Mouse (Mus musculus) layer of hippocampus, adult 6 months (tissue): ENCODE measurements around the gene Hyal1. TPM values are rescaled to one million over a fixed set of nuclear protein-coding genes. Genes with fewer than 3 reads are reported as not detected.

Source experiments
- long read RNA-seq, 2 experiments: library from polyadenylated mRNA; unstranded; transcript quantifications; one replicate each; pipeline ENCODE4 v2.0.0; 2019 to 2020
- polyA plus RNA-seq: library from polyadenylated mRNA; unstranded; fragments of <200 nt; fragmentation: Nextera tagmentation; gene quantifications from 2 replicates; pipeline ENCODE4 v1.2.3, GENCODE M21; 2021

Hyal1 gene
- polyA plus RNA-seq: 3.7 and 4.0 TPM in 2 replicates
- long read RNA-seq, experiment 1, transcript Hyal1-201 (4 exons, 3,014 nt): major isoform, 8 of 10 reads
- long read RNA-seq, experiment 1, partial matches to known transcripts: 0 of 10 reads
- long read RNA-seq, experiment 1, other reads (novel, unspliced or antisense): 0 of 10 reads
- long read RNA-seq, experiment 2, transcript Hyal1-201 (4 exons, 3,014 nt): major isoform, 27 of 32 reads
- long read RNA-seq, experiment 2, partial matches to known transcripts: 1 of 32 reads
- long read RNA-seq, experiment 2, other reads (novel, unspliced or antisense): 2 of 32 reads

DNA sequence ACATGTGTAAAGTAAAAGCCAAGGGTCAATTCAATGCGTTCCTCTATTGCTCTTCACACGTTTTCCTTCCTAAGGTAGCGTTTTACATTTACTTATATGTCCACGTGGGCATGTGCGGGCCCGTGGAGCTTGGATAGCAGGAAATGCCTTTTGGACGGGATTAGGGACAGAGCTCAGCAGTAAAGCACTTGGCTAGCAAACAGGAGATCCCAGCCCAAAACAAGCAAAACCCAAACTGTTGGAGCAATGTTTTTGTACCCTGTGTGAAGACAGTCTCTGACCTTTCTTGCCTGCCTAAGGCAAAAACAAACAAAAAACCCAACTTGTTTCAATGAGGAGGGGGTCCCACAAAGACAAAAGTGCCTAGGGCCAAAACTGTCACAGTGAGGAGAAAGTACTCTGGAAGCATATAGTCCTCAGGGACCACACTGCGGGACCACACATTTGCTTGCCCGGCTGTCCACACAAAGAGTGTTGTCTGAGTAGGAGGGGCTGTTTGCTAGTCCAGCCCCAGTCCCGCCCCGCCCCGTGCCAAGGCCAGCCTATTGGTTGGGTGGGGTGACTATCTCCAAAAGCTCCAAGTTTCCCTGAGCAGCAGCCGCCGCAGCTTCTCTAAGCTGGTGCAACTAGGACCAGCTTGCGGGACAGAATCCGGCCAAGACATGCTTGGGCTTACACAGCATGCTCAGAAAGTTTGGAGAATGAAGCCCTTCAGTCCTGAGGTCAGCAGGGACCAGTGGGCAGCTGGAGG lies at the start of gene Hyal1:
TSS of gene Hyal1 (plus strand) at position 571 of the 751 bp plus-strand sequence.

DNA sequence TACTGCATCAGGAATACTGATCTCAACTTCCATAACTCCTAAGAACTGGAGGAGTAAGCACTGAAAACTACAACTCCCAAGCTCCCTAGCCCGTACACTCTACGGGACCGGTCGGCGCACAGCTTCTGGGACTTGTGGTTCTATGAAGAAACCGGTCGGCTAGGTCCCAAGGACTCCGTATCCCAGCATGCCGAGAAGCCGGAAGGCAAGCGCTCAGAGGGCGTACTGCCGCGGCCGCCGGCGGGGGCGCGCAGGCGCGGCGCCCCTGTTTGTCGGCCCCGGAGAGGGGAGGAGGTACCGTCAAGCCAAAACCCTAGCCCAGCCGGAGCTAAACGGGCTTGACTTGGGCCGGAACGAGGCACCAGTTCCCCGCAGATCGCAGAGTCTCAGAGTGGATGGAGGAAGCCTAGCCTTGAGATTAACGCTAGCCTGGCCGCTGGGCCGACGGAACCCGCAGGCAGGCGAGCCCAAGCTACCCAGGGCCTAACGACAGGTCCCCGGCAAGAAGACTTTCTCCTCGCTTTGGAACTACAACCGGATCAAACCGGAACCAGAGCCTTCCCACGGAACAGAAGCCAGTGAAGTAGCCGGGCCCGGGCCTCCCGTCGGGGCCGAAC lies 42.8 kb upstream of the Hyal1 start, which contains the start of gene Tmem115:
TSS of gene Tmem115 (plus strand) at position 155 of the 617 bp plus-strand sequence.

DNA sequence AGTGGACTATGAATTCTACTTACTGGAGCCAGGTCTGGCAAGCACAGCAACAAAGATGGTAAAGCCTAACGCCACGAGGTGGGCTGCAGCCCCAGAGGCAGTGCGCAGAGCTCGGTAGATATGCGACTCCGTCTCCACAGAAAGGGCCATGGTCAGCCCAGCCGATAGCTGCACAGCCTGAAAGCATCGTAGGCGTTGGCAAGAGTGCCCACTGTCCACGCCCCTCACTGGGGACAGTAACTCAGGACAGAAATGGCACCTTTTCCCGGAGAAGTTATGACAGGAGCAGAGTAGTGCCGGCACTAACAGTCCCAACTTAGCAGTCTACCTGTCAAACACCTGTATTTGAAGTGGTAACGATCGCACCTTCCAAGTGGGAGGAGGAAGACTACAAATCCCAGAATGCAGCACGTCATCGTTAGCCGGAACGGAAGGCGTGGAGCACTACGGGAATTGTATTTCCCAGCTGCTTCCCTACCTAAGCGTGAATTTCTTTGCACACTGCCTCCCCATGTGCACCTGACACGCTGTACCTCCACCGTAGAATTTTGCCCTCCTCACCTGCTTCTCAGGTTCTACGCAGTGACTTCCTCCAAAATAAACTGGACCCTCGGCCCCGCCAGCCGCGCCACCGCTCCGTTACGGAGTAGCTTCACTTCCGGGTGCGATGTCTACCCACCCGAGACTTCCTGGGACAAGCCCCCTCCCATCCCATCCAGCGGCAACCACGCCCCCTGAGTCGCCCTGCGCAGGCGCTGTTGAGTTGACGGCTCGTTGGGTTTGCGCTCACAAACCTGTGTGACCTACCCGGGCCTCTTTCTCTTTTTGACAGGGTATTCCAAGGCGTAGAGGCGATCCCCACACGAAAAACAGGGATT lies 35.0 kb upstream of the Hyal1 start, which contains the start of the genes Cyb561d2 and Nprl2:
TSS of gene Cyb561d2 (minus strand) at position 720 of the 878 bp plus-strand sequence.
TSS of gene Nprl2 (plus strand) at position 753 of the 878 bp plus-strand sequence.

DNA sequence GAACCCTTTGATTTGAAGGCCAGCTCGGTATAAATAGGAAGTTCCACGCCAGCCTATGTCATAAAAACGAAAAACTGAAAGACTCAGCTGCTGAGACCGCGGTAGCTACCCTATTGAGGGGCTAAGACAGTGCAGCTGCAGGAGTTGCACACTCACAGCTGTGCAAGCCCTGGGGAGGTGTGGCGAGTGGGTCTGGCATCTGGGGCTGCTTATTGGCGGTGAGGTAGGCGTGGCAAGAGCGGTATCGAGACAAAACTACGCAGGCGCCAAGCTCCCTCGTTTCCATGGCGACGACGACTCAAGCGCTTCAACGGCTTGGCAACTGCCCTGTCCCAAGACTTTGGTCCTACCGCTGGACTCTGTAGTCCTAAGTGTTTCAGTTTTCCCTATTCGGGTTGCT lies 29.7 kb upstream of the Hyal1 start, which contains the start of gene Zmynd10:
TSS of gene Zmynd10 (plus strand) at position 273 of the 400 bp plus-strand sequence.

DNA sequence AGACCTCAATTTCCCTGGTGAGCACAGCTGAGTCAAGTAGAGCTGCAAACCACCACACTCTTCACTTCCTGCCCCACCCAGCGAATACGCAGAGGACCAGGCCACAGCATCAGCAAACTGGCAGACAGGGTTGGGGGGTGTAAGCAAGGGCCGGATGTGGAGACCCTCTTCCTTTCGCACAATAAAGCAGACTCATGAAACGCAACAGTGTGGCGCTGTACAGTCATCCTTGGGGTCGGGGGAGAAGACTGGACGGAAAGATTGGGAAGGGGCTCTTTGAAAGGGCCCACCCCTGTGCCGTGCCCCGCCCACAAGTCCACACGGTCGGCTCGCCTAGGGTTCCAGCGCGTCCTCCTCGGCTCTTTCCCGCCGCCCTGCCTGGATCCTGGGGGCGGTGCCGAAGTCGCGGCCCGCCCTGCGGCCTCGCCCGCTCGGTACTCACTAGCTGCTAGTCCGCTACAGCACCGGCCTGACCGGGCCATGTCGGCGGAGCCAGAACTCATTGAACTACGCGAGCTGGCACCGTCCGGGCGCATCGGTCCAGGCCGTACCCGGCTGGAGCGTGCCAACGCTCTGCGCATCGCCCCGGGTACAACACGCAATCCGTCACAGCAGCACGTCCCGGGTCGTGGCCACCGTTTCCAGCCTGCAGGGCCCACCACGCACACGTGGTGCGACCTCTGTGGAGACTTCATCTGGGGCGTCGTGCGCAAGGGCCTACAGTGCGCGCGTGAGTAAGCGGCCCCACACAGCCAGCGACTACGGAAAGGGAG lies 25.4 kb upstream of the Hyal1 start, which contains the start of gene Rassf1:
TSS of gene Rassf1 (plus strand) at position 439 of the 773 bp plus-strand sequence.

DNA sequence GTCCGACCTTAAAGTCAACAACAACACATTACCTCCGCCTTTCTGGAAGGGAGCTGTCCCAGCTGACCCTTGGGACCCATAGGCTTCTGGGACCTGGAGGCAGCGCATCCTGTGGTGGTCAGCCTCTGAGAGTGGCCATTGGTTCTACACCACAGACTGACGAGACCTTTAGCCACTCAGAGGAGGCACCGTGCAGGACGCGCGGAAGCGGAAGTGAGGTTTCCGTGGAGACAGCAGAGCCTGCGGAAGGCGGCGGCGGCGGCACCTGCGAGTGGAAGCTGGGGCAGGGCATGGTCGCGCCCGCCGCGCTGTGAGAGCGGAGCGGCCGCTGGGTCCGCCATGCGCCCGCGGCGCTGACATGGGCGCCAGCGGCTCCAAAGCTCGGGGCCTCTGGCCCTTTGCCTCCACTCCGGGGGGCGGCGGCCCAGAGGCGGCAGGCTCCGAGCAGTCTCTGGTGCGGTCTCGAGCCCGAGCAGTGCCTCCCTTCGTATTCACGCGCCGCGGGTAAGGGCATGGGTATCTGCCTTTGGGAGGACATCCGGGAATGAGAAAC lies 13.6 kb upstream of the Hyal1 start, which contains the start of gene Tusc2:
TSS of gene Tusc2 (plus strand) at position 227 of the 553 bp plus-strand sequence.

DNA sequence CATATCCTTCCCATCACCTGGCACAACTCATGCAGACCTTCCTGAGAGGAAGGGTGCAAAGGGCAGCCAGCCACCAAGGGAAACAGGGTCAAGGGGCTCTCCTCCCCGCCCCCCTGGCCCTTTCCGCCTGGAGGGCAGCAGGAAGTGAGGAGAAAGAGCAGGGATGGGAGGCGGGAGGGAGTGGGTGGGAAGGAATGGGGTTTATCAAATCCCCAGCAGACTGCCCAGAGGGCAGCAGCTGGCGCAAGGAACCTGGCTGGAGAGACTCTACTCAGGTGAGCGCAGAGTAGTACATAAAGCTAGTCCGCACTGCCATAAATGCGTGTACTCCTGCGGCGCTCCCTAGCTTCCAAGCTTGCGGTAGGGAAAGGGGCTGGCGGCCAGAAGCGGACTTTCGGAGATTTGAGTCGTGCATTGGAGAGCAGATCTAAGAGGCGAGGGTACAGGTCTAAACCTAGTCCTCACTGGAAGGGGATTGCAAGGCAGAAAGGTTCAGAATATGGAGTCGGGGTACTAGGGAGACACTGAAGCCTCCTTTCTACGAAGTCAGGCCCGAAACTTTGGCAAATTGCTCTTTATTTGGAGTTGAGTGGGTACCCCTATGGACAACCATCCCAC lies 8.9 kb upstream of the Hyal1 start, which contains the start of gene Hyal2:
TSS of gene Hyal2 (plus strand) at position 244 of the 618 bp plus-strand sequence.

DNA sequence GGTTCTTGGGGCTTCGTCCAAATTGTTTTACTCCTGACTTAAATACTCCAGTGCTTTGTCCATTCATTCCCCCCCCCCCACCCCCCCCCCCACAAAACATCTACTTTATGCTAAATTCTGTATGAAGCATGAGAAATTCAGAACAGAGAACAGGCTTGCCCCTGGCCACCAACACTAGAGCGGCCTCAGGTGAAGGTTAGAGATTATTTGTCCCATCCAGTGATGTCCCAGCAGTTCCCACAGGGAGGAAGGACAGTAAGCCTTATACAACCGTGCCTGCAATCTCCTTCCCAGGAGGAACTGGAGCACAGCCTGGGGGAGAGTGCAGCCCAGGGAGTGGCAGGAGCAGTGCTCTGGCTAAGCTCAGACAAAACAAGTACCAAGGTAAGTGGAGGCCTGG lies 1.9 kb downstream of the Hyal1 start, which contains the start of gene Naa80:
TSS of gene Naa80 (plus strand) at position 301 of the 400 bp plus-strand sequence.

DNA sequence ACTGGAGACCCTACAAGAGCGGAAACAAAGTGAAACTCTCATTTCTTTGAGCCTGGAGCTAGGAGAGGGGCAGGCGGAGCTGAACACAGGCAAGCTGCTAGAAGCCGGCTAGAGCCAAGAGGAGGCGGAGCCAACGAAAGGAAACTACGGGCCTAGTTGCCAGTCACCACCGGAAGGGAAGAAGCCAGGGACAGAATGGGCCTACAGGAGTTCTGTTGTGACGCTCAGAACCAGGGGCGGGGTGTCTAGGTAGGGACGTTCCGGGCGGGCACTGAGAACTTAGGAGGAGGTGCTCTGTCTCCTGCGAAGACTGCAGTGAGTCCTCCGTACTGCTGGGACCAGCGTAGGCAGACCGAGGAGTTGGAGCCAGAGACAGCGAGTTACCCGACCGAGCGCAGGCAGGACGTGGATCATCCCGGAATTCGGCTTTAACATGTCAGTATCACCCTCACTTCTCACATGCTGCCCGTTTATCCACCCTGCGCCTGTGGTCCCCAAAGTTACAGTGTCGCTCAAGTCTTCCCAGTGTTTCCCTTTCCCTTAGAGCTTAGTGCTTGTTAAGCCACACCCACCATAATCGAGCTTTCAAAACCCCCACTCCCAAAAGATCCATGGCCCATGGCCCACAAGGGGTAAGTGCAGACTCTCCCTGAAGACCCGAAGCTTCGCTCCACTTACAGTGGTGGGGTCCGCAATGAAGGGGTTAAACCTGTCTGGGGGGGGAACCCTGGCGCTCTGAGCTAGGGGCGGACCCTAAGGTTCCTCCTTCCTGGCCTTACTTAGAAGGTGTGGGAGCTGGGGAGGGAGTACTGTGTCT lies 4.0 kb downstream of the Hyal1 start, which contains the start of gene Hyal3:
TSS of gene Hyal3 (plus strand) at position 318 of the 817 bp plus-strand sequence.

DNA sequence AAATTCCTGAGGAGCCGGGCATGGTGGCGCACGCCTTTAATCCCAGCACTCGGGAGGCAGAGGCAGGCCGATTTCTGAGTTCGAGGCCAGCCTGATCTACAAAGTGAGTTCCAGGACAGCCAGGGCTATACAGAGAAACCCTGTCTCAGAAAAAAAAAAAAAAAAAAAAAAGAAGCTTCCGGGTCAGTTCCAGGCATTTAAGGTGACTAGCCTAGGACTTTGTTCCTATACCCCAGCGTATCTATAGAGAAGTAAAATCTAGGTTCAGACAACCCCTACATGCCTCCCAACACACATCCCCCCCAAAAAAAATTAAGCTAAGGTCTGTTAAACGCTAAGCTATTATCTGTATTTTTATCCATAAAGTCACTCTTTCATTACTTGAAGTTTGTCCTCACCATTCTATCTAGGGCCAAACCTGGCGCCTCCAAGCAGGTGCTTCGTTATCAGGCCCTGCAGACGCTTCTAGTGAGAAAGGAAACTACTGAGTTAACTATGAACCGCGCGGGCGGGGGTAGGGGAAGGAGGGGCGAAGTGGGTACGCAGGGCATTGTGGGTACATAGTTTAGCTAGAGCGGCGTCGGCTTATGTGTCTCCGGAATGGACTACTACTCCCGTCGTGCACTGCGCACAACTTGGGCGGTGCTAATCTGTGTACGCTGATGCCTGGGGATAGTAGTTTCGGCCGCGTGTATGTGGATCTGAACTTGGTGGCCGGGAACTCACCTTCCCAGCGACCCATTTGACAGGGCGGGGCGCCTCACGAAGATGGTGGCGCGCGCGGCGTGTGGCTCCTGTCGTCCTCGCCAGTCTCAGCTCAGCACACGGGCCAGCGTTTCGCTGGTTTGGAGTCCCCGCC lies 10.5 kb downstream of the Hyal1 start, which contains the start of gene Ifrd2:
TSS of gene Ifrd2 (plus strand) at position 669 of the 859 bp plus-strand sequence.

DNA sequence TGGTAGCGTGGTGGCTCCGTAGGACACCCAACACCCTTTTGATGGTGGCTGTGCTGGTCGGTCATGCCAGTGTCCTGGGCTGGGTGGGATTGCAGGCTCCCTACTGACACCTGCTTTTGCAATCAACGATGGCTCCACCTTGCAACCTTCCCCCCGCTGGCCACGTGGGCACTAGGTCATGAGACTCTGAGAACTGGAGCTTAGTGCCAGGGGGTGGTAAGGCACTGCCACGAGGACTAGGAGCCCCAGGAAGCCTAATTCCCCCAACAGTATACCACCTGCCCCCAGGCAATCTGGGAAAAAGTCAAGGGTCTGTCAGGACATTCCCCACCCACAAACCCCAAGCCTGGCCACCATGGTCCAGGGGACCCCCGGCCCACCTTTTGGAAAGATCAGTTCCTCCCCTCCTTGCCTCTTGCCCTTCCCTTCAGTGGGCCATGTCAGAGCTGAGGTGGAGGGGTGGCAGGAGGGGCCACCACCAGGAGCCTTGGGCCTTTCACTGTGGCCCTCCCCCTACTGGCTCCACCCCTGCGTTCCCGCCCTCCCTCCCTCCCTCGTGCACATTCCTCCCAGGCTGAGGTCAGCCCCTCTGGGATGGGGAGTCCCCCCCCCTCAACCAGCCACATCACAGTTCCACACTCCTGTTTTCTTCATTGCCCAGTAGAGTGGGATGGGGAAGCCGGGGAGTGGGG lies 32.2 kb downstream of the Hyal1 start, which contains the start of gene Sema3b:
TSS of gene Sema3b (minus strand) at position 489 of the 692 bp plus-strand sequence.

Other genes starting within 250 kb of the Hyal1 start
- gene Hemk1, start 238.6 kb upstream of the Hyal1 start, polyA plus RNA-seq: 11.3 and 36.7 TPM in 2 replicates
- gene 6430571L13Rik, start 236.3 kb upstream of the Hyal1 start, polyA plus RNA-seq: 0.93 and 1.2 TPM in 2 replicates
- gene Cacna2d2, start 177.3 kb upstream of the Hyal1 start, polyA plus RNA-seq: 5.3 and 5.4 TPM in 2 replicates
- gene Tmem115, start 43.0 kb upstream of the Hyal1 start, polyA plus RNA-seq: 40.5 and 46.0 TPM in 2 replicates
- 44.2 and 47.5 TPM in 2 replicates for gene Cyb561d2, start 34.7 kb upstream of the Hyal1 start, polyA plus RNA-seq
- 63.1 and 69.0 TPM in 2 replicates for gene Nprl2, start 34.7 kb upstream of the Hyal1 start, polyA plus RNA-seq
- 4.1 and 7.1 TPM in 2 replicates for gene Zmynd10, start 29.6 kb upstream of the Hyal1 start, polyA plus RNA-seq
- 9.8 and 10.1 TPM in 2 replicates for gene Rassf1, start 25.4 kb upstream of the Hyal1 start, polyA plus RNA-seq
- 100 and 108 TPM in 2 replicates for gene Tusc2, start 13.7 kb upstream of the Hyal1 start, polyA plus RNA-seq
- gene Hyal2, start 9.0 kb upstream of the Hyal1 start, polyA plus RNA-seq: 16.4 and 16.9 TPM in 2 replicates
- gene Naa80, start 2.0 kb downstream of the Hyal1 start, polyA plus RNA-seq: 9.6 and 9.7 TPM in 2 replicates
- gene Hyal3, start 3.9 kb downstream of the Hyal1 start, polyA plus RNA-seq: 0.40 and 1.7 TPM in 2 replicates
- 4.4 and 4.7 TPM in 2 replicates for gene Ifrd2, start 10.7 kb downstream of the Hyal1 start, polyA plus RNA-seq
- gene Sema3b, start 32.3 kb downstream of the Hyal1 start, polyA plus RNA-seq: 1.4 and 9.8 TPM in 2 replicates
- gene Gnai2, start 58.4 kb downstream of the Hyal1 start, polyA plus RNA-seq: 26.4 and 30.7 TPM in 2 replicates
- 43.1 and 65.0 TPM in 2 replicates for gene Slc38a3, start 92.6 kb downstream of the Hyal1 start, polyA plus RNA-seq
- gene Gnat1, start 102.8 kb downstream of the Hyal1 start, polyA plus RNA-seq: 26.0 and 27.1 TPM in 2 replicates
- 0.31 and 1.1 TPM in 2 replicates for gene Sema3f, start 133.5 kb downstream of the Hyal1 start, polyA plus RNA-seq
- gene Rbm5, start 194.1 kb downstream of the Hyal1 start, polyA plus RNA-seq: 31.9 and 37.2 TPM in 2 replicates